Mouse (Mus musculus) forelimb bud, embryonic 11.5 days (tissue): ENCODE measurements around the gene Sptssb.

Source experiments
- DNase-seq: peaks from one replicate; pipeline ENCODE4 v3.0.0-alpha.2; 2012; ENCODE audit warnings: low read depth, low spot score

The Sptssb gene

GRCm38 (mm10) chr3:69859858-69860588 lies at the start of gene Sptssb:
TSS of gene Sptssb (minus strand) at chr3:69859940.
- peak; percentile 23 for DNase-seq

DNA sequence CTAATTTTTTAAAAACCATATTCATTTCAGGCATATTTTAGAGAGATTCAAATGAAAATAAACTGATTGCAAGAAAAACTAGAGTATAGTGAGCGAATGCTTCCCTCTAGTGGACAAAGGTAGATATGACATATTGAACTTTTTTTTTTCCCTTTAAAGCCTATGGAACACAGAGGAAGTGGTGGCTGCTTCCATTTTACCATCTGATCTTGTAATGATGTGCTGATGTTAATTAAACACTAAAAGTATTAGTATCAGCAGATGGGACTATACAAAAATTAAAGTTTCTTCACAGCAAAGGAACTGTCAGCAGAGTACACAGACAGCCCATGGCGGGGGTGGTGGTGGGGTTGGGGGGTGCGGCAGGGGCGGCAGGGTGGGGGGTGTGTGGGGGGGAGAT lies 48.3 kb upstream of the Sptssb start:
- DNase-seq = peak; percentile 68

- DNase-seq = no peak
Observed at GRCm38 (mm10) chr3:69907564-69907963, 47.8 kb upstream of the Sptssb start.

- DNase-seq = no peak
Observed at GRCm38 (mm10) chr3:69902787-69903477, 43.2 kb upstream of the Sptssb start.

- DNase-seq = no peak
Observed at GRCm38 (mm10) chr3:69902382-69902781, 42.6 kb upstream of the Sptssb start.

GRCm38 (mm10) chr3:69901874-69902381 lies 42.2 kb upstream of the Sptssb start:
- DNase-seq = no peak

GRCm38 (mm10) chr3:69900335-69900734 lies 40.6 kb upstream of the Sptssb start:
- DNase-seq = no peak

- peak; percentile 46 for DNase-seq
Observed at GRCm38 (mm10) chr3:69897917-69898594, 38.3 kb upstream of the Sptssb start.

- no peak for DNase-seq
Observed at GRCm38 (mm10) chr3:69895516-69895915, 35.8 kb upstream of the Sptssb start.

- DNase-seq = no peak
Observed at GRCm38 (mm10) chr3:69892187-69893094, 32.7 kb upstream of the Sptssb start.

DNA sequence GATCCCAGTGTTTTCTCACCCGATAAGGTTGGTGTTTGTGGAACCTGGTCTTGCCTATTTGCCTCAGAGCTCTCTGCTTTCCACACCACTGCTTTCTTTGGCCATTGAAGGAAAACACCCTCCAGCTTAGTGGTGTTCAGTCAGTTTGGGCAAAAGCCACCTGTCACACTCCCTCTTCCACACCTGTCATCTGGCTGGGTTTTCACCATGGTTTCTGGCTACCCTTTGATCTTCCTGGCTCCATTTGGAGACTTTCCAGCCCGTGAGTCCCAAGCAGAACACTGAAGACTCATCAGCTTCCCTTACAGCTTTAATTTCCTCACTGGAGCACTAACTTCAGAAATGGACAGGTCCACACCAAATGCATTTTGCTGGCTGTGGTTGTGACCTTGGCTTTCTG lies 26.1 kb upstream of the Sptssb start:
- DNase-seq = no peak

GRCm38 (mm10) chr3:69883710-69884109 lies 24.0 kb upstream of the Sptssb start:
- DNase-seq = no peak

- no peak for DNase-seq
Observed at GRCm38 (mm10) chr3:69877538-69877937, 17.8 kb upstream of the Sptssb start.

GRCm38 (mm10) chr3:69874721-69875120 lies 15.0 kb upstream of the Sptssb start:
- DNase-seq = no peak

GRCm38 (mm10) chr3:69872661-69873327 lies 13.1 kb upstream of the Sptssb start:
- no peak for DNase-seq

DNA sequence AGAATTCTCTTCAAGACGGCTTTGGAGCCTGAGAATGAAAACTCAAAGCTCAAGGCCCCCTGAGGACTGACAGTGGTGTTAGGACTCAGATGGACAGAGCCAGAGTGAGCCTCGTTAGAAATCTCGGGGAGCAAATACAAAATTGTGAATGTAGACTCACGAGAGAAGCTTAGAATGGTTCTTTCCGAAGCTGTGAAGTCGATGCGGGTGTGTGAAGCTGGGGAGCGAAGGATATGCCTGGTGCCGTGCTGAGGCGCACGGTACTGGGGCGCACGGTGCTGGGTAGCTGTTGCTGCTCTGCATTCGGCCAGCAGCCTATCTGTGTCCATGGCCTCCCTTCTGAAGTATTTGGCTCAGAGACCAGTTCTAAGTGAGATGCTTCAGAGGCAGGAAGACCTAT lies 11.4 kb upstream of the Sptssb start:
- DNase-seq = no peak

GRCm38 (mm10) chr3:69869702-69870101 lies 10.0 kb upstream of the Sptssb start:
- no peak for DNase-seq

DNA sequence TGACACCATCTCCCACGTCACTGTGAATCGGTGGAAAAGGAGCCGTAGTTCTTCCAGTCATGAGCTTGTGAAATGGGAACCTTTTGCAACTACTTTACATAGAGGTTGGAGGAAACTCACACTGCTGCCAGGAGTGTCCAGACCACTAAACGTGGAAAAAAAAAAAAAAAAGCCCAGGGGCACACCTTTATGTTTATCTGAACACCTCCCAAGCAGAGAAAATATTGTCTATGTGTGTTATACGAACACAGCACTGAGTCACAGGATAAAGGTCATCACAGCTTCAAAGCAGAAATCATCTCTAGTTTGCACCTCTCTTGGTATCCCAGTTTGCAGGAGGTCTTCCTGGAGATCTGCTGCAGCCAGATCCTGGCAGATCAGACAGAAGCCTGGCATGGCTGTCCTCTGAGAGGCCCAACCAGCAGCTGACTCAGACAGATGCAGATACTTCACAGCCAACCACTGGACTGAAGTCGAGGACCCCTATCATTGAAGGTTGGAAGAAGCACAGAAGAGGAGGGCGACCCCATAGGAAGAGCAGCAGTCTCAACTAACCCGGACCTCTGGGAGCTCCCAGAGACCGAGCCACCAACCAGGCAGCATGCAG lies 2.2 kb upstream of the Sptssb start:
- DNase-seq = no peak

DNA sequence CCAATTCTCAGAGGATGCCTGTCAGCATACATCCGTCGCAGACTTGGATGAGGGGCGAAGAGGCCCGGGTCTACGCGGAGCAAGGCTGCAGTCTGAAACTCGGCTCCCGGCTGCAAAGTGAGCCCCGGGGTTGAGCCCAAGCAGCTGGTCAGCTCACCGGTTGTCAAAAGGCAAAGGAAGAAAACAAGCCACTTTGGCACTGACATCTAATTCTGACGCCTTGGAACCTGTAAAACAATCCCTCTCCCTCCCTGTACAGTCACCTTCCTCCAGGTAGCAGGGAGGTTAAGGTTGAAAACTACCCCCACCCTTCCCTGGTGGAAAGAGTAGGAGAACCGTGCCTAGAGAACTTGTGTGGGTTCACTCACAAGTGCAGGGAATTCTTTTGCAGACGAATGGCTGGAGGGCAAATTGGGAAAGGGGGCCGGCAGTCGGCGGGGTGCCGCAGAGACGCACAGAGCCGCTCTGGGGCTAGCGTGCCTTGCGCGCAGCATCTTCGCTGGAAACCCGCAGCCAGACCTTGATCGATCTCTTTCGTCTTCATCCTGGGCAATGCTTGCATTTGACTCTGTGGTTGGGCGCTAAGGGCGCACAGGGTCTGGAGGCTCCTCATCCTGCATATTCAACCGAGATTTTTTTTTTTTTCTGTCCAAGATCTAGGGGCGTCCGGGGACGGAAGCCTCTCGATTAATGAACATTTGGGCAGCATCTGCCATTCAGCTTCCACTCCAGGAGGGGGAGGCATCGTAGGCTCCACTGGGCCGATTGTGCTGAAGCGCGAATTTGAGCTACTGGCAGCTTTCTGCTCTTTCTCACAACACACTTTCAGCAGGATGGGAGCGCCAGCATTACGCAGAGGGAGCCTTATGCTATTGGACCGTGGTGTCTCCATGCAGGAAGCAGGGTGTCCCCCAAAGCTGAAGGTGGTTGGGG lies 1.1 kb upstream of the Sptssb start:
- peak; percentile 59 for DNase-seq
